Mouse (Mus musculus): ENCODE data around the gene Gm7980. TPM values are rescaled to one million over a fixed set of nuclear protein-coding genes. Genes with fewer than 3 reads are reported as not detected.

The Gm7980 gene
- polyA plus RNA-seq (2017; shearing (Covaris generic)), result not detected

DNA sequence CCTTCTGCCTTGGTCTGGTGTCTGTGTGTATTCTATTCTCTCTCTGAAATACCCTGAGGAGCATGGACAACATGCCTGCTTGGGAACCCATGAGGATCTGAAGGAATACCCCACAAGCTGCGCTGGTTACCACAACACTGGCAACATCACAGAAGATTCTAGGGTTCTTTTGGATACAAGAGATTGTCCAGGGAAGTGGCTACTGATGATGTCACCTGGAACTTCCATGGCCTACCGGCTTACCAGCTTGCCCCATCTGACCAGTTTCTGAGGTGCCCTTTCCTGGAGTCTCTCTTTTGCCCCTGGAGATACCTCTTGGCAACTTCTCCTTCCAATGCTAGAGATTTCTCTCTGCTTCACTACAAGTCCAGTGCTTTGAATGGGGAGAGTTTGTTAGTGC is at the start of gene Gm7980:
Gene Gm7980 (minus strand): TSS at position 101 of the 400 bp plus-strand sequence.

GRCm38 (mm10) chr14:41943695-41944094 is 36.6 kb upstream of the Gm7980 start, which contains the start of gene 1700024B05Rik:
TSS of gene 1700024B05Rik (plus strand) at chr14:41943995.

GRCm38 (mm10) chr14:41924649-41925048 is 17.6 kb upstream of the Gm7980 start, which contains the start of gene 1700049E17Rik1:
TSS of gene 1700049E17Rik1 (plus strand) at chr14:41924949.

Other genes starting within 250 kb of the Gm7980 start
- gene Gm8068, start 205.4 kb downstream of the Gm7980 start, polyA plus RNA-seq (2017; shearing (Covaris generic)), result not detected
- gene Gm7929, start 156.7 kb downstream of the Gm7980 start, polyA plus RNA-seq (2017; shearing (Covaris generic)), result not detected
- gene Gm47189, start 134.8 kb downstream of the Gm7980 start, polyA plus RNA-seq (2017; shearing (Covaris generic)), result not detected
- not detected for gene 1700049E17Rik1, start 17.7 kb upstream of the Gm7980 start, polyA plus RNA-seq (2017; shearing (Covaris generic))
- gene 1700024B05Rik, start 36.7 kb upstream of the Gm7980 start, polyA plus RNA-seq (2017; shearing (Covaris generic)), result not detected
- gene Gm6401, start 60.6 kb upstream of the Gm7980 start, polyA plus RNA-seq (2017; shearing (Covaris generic)), result not detected
- gene Gm3543, start 76.0 kb upstream of the Gm7980 start, polyA plus RNA-seq (2017; shearing (Covaris generic)), result not detected
- not detected for gene Gm7951, start 210.1 kb upstream of the Gm7980 start, polyA plus RNA-seq (2017; shearing (Covaris generic))

All from CD4-positive, CD25-positive, alpha-beta regulatory T cell, adult 9 weeks (primary cell).